Mouse (Mus musculus) forebrain, embryonic 13.5 days (tissue): Measurements from ENCODE around the gene Ppp1r3f. TPM values are rescaled to one million over a fixed set of nuclear protein-coding genes. Genes with fewer than 3 reads are reported as not detected.

Experiments
- ATAC-seq: fragments of 200-750 bp; cut with Nextera tagmentation; 2 replicates; pipeline ENCODE4 v1.8.0; 2017
- H3K27ac ChIP-seq: fragments of 300-500 bp; sonication (generic); 2 replicates; pipeline ENCODE4 v1.5.1; 2015; ENCODE audit warnings: inconsistent platforms, mild to moderate bottlenecking, moderate library complexity
- H3K27me3 ChIP-seq: fragments of 300-500 bp; sonication (generic); 2 replicates; pipeline ENCODE4 v1.6.1; 2015; ENCODE audit warnings: mild to moderate bottlenecking, inconsistent platforms
- H3K36me3 ChIP-seq: fragments of 300-500 bp; sonication (generic); 2 replicates; pipeline ENCODE4 v1.6.1; 2015; ENCODE audit warnings: mild to moderate bottlenecking, inconsistent platforms; ENCODE audit not compliant: poor library complexity, severe bottlenecking
- H3K4me1 ChIP-seq: fragments of 300-500 bp; sonication (generic); 2 replicates; pipeline ENCODE4 v1.6.1; 2015; ENCODE audit warnings: inconsistent platforms
- H3K4me2 ChIP-seq: fragments of 300-500 bp; sonication (generic); 2 replicates; pipeline ENCODE4 v1.6.1; 2015; ENCODE audit warnings: inconsistent platforms, mild to moderate bottlenecking, moderate library complexity
- H3K4me3 ChIP-seq: fragments of 300-500 bp; sonication (generic); 2 replicates; pipeline ENCODE4 v1.5.1; 2015; ENCODE audit warnings: mild to moderate bottlenecking, inconsistent platforms
- H3K9ac ChIP-seq: fragments of 300-500 bp; sonication (generic); 2 replicates; pipeline ENCODE4 v1.6.1; 2015; ENCODE audit warnings: mild to moderate bottlenecking, inconsistent platforms
- H3K9me3 ChIP-seq: fragments of 300-500 bp; sonication (generic); replicated peaks from 2 replicates; pipeline ENCODE4 v1.6.1; 2016; ENCODE audit warnings: inconsistent platforms
- WGBS: fragments of 180-500 bp; shearing (Covaris S2); methylation state at CpG from one replicate; pipeline ENCODE4 v1.1.7; 2015; 5-methylcytosine and 5-hydroxymethylcytosine counted together
- polyA plus RNA-seq: library from polyadenylated mRNA; unstranded; fragments of >200 nt; fragmentation: Nextera tagmentation; extraction: Ambion mirVana; gene quantifications from 2 replicates; pipeline ENCODE4 v1.2.1, GENCODE M21; 2015

The Ppp1r3f gene
- polyA plus RNA-seq, 1 experiment from 2014 or later = 3.0 TPM

GRCm38 (mm10) chrX:7581151-7581550 is 7.1 kb upstream of the Ppp1r3f start:
- no peaks in the 10 kb centered on the region for H3K4me1 ChIP-seq
- H3K4me2 ChIP-seq = no peak overlapping the region
- no peak overlapping the region for H3K27ac ChIP-seq
- 83% methylated on average over 2 of the region's 2 CpGs for WGBS
- H3K9ac ChIP-seq = no peak overlapping the region
- H3K4me3 ChIP-seq = no peak overlapping the region
- no peaks in the 10 kb centered on the region for H3K36me3 ChIP-seq
- no peaks in the 10 kb centered on the region for H3K9me3 ChIP-seq
- no peak for ATAC-seq
- no peaks in the 10 kb centered on the region for H3K27me3 ChIP-seq

GRCm38 (mm10) chrX:7574885-7575231 is 775 bp upstream of the Ppp1r3f start:
- 14% methylated on average over 5 of the region's 6 CpGs for WGBS
- peaks cover 29% of the 10 kb centered on the region for H3K4me1 ChIP-seq

GRCm38 (mm10) chrX:7573176-7574086 is 652 bp downstream of the Ppp1r3f start, which contains the start of gene Foxp3:
Foxp3 (plus strand) TSS chrX:7573644.
- WGBS = 39% methylated on average over 42 of the region's 72 CpGs
- Histone ChIP-seq H3K4me1 (peaks cover 29% of the 10 kb centered on the region), H3K4me2 (peak within 1 kb of the TSS; percentile 65), H3K36me3 (no peaks in the 10 kb centered on the region), H3K4me3 (peak within 1 kb of the TSS; percentile 55), H3K27me3 (no peaks in the 10 kb centered on the region), H3K9me3 (no peaks in the 10 kb centered on the region), H3K27ac (peak within 1 kb of the TSS; percentile 88), H3K9ac (peak within 1 kb of the TSS; percentile 75)
- ATAC-seq = peak; percentile 4

More at GRCm38 (mm10) chrX:7574885-7575231, 775 bp upstream of the Ppp1r3f start:
- H3K9me3 ChIP-seq = no peaks in the 10 kb centered on the region
- H3K27ac ChIP-seq = peak overlapping the region; percentile 79
- no peaks in the 10 kb centered on the region for H3K36me3 ChIP-seq
- H3K27me3 ChIP-seq = no peaks in the 10 kb centered on the region
- H3K4me3 ChIP-seq = peak overlapping the region; percentile 55
- peak; percentile 9; the same call in 1 of the 2 replicates for ATAC-seq
- H3K4me2 ChIP-seq = peak overlapping the region; percentile 65
- peak overlapping the region; percentile 12; the same call in 1 of the 2 replicates for H3K9ac ChIP-seq

GRCm38 (mm10) chrX:7572466-7572865 is 1.6 kb downstream of the Ppp1r3f start:
- Histone ChIP-seq H3K36me3 (no peaks in the 10 kb centered on the region), H3K4me2 (peak overlapping the region; percentile 65), H3K9ac (no peak overlapping the region), H3K27me3 (no peaks in the 10 kb centered on the region), H3K9me3 (no peaks in the 10 kb centered on the region), H3K4me1 (peaks cover 29% of the 10 kb centered on the region), H3K27ac (no peak overlapping the region), H3K4me3 (0 out of 2 replicates have a peak overlapping the region, but pooled peaks have one; percentile 55)
- ATAC-seq = no peak
- WGBS = 94% methylated on average over 10 of the region's 10 CpGs

GRCm38 (mm10) chrX:7571565-7572136 is 2.4 kb downstream of the Ppp1r3f start:
- no peak for ATAC-seq
- H3K27me3 ChIP-seq = no peaks in the 10 kb centered on the region
- H3K9ac ChIP-seq = no peak overlapping the region
- H3K9me3 ChIP-seq = no peaks in the 10 kb centered on the region
- H3K4me1 ChIP-seq = peaks cover 29% of the 10 kb centered on the region
- H3K36me3 ChIP-seq = no peaks in the 10 kb centered on the region
- 0 out of 2 replicates have a peak overlapping the region, but pooled peaks have one; percentile 65 for H3K4me2 ChIP-seq
- 94% methylated on average over 9 of the region's 9 CpGs for WGBS
- no peak overlapping the region for H3K27ac ChIP-seq
- no peak overlapping the region for H3K4me3 ChIP-seq

GRCm38 (mm10) chrX:7570481-7571175 is 3.5 kb downstream of the Ppp1r3f start:
- 65% methylated on average over 7 of the region's 7 CpGs for WGBS
- H3K4me1 ChIP-seq = peaks cover 29% of the 10 kb centered on the region
- no peaks in the 10 kb centered on the region for H3K36me3 ChIP-seq
- H3K4me2 ChIP-seq = no peak overlapping the region
- no peaks in the 10 kb centered on the region for H3K27me3 ChIP-seq
- no peak overlapping the region for H3K9ac ChIP-seq
- H3K4me3 ChIP-seq = no peak overlapping the region
- no peaks in the 10 kb centered on the region for H3K9me3 ChIP-seq
- no peak for ATAC-seq
- H3K27ac ChIP-seq = no peak overlapping the region

- no peak overlapping the region for H3K9ac ChIP-seq
- H3K36me3 ChIP-seq = no peaks in the 10 kb centered on the region
- WGBS = 78% methylated on average over 8 of the region's 9 CpGs
- H3K9me3 ChIP-seq = no peaks in the 10 kb centered on the region
- no peak overlapping the region for H3K4me2 ChIP-seq
- no peak for ATAC-seq
- no peaks in the 10 kb centered on the region for H3K27me3 ChIP-seq
- no peak overlapping the region for H3K4me3 ChIP-seq
- H3K27ac ChIP-seq = no peak overlapping the region
- peaks cover 13% of the 10 kb centered on the region; the same call in 1 of the 2 replicates for H3K4me1 ChIP-seq
Observed at GRCm38 (mm10) chrX:7567491-7567890, 6.6 kb downstream of the Ppp1r3f start.

GRCm38 (mm10) chrX:7566352-7566751 is 7.7 kb downstream of the Ppp1r3f start:
- H3K9me3 ChIP-seq = no peaks in the 10 kb centered on the region
- no peak overlapping the region for H3K9ac ChIP-seq
- WGBS = 85% methylated on average over 6 of the region's 6 CpGs
- no peak overlapping the region for H3K4me3 ChIP-seq
- peaks cover 7% of the 10 kb centered on the region; the same call in 1 of the 2 replicates for H3K4me1 ChIP-seq
- no peaks in the 10 kb centered on the region for H3K36me3 ChIP-seq
- H3K27me3 ChIP-seq = no peaks in the 10 kb centered on the region
- no peak overlapping the region for H3K4me2 ChIP-seq
- H3K27ac ChIP-seq = no peak overlapping the region
- no peak for ATAC-seq

- Histone ChIP-seq H3K4me3 (no peak overlapping the region), H3K4me2 (no peak overlapping the region), H3K27me3 (no peaks in the 10 kb centered on the region), H3K9ac (no peak overlapping the region), H3K27ac (no peak overlapping the region), H3K36me3 (0 out of 2 replicates have a peak, but pooled peaks cover 7% of the 10 kb centered on the region), H3K4me1 (no peaks in the 10 kb centered on the region), H3K9me3 (no peaks in the 10 kb centered on the region)
- no peak for ATAC-seq
- WGBS = 21% methylated on average over 2 of the region's 2 CpGs
Observed at GRCm38 (mm10) chrX:7563076-7563475, 11.0 kb downstream of the Ppp1r3f start.

- Histone ChIP-seq H3K27ac (no peak overlapping the region), H3K9ac (no peak overlapping the region), H3K36me3 (no peaks in the 10 kb centered on the region), H3K4me3 (no peak overlapping the region), H3K27me3 (no peaks in the 10 kb centered on the region), H3K4me2 (no peak overlapping the region), H3K4me1 (no peaks in the 10 kb centered on the region), H3K9me3 (no peaks in the 10 kb centered on the region)
- 87% methylated on average over 4 of the region's 4 CpGs for WGBS
- ATAC-seq = no peak
Observed at GRCm38 (mm10) chrX:7553474-7553873, 20.6 kb downstream of the Ppp1r3f start.

GRCm38 (mm10) chrX:7524961-7525360 is 49.1 kb downstream of the Ppp1r3f start:
- H3K4me2 ChIP-seq = no peak overlapping the region
- no peak overlapping the region for H3K9ac ChIP-seq
- 14% methylated on average over 3 of the region's 3 CpGs for WGBS
- no peaks in the 10 kb centered on the region for H3K27me3 ChIP-seq
- H3K4me3 ChIP-seq = no peak overlapping the region
- H3K27ac ChIP-seq = no peak overlapping the region; the same call in 1 of the 2 replicates
- no peaks in the 10 kb centered on the region for H3K36me3 ChIP-seq
- 0 out of 2 replicates have a peak, but pooled peaks cover 7% of the 10 kb centered on the region for H3K4me1 ChIP-seq
- ATAC-seq = no peak
- H3K9me3 ChIP-seq = no peaks in the 10 kb centered on the region
